Mouse (Mus musculus): Measurements from ENCODE around the gene Rbmx2.

DNA sequence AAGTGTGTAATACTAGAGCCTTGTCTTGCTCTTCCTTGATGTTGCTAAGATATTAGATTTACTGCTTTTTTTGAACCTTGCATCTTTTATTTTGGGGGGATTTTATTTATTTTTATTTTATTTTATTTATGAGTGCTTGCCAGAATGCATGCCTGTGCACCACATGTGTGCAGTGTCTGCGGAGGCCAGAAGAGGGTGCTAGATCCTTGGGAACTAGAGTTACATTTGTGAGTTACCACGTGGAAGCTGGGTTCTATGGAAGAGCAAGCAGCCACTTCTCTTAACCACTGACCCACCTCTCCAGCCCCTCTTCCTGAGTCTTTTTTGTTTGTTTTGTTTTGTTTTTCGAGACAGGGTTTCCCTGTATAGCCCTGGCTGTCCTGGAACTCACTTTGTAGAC, 25.2 kb upstream of the Rbmx2 start:
- TF ChIP-seq POLR2A (IDR thresholded peaks at IDR 0.05; ENCODE audit: insufficient read depth, low read depth, low read length) (no peak), CTCF (IDR thresholded peaks at IDR 0.05; ENCODE audit: insufficient read depth, low read depth, low read length) (no peak)

Data from olfactory bulb, adult 2 months (tissue).